11 mouse cellular contexts compared by ENCODE assay signal in genomic region chr6:10156097-10156496, GRCm38 (mm10).
DNase-seq lines count a peak whose midpoint lies in the region; ATAC-seq and TF ChIP-seq lines count a peak whose summit lies in the region.
"Had no signal": no experiment of that assay in that cellular context is flagged by ENCODE, and none has a peak within 500 bp of the region (broad histone marks: within the 10 kb centered on the region; RNA-seq: fewer than 3 reads in every experiment).

No protein-coding gene starts in this region.

- H3K27me3 ChIP-seq in hindbrain, embryonic 14.5 days (ENCODE audit: control insufficient read depth, insufficient read depth, low read length) = no peaks in the 10 kb centered on the region
- no peaks in the 10 kb centered on the region for H3K27me3 ChIP-seq in hindbrain, embryonic 12.5 days
- H3K27me3 ChIP-seq in lung, embryonic 14.5 days (ENCODE audit: insufficient read depth, low read length) = no peaks in the 10 kb centered on the region
- H3K27me3 ChIP-seq: kidney, embryonic 15.5 days; liver, embryonic 12.5 days had no signal

- H3K9ac ChIP-seq in hindbrain, embryonic 14.5 days = no peak overlapping the region
- no peak overlapping the region for H3K9ac ChIP-seq in hindbrain, embryonic 12.5 days
- no peak overlapping the region for H3K9ac ChIP-seq in lung, embryonic 14.5 days
- H3K9ac ChIP-seq: kidney, embryonic 15.5 days; liver, embryonic 12.5 days had no signal

- no peaks in the 10 kb centered on the region for H3K4me1 ChIP-seq in hindbrain, embryonic 14.5 days (replicated peaks; ENCODE audit: control insufficient read depth, insufficient read depth, low read length)
- no peaks in the 10 kb centered on the region for H3K4me1 ChIP-seq in hindbrain, embryonic 12.5 days
- H3K4me1 ChIP-seq in lung, embryonic 14.5 days (ENCODE audit: insufficient read depth) = no peaks in the 10 kb centered on the region
- H3K4me1 ChIP-seq: kidney, embryonic 15.5 days; liver, embryonic 12.5 days had no signal

- TF ChIP-seq CTCF in lung, embryonic 14.5 days (IDR thresholded peaks at IDR 0.05; ENCODE audit: low read depth) = peak; percentile 22; the same call in 1 of the 2 replicates

- H3K36me3 ChIP-seq in hindbrain, embryonic 14.5 days (replicated peaks; ENCODE audit: control insufficient read depth, insufficient read depth) = no peaks in the 10 kb centered on the region
- no peaks in the 10 kb centered on the region for H3K36me3 ChIP-seq in hindbrain, embryonic 12.5 days
- no peaks in the 10 kb centered on the region for H3K36me3 ChIP-seq in lung, embryonic 14.5 days (ENCODE audit: insufficient read depth)
- H3K36me3 ChIP-seq: kidney, embryonic 15.5 days; liver, embryonic 12.5 days had no signal

- no peak overlapping the region for H3K4me3 ChIP-seq in hindbrain, embryonic 14.5 days (replicated peaks; ENCODE audit: low read length)
- H3K4me3 ChIP-seq in hindbrain, embryonic 12.5 days = no peak overlapping the region
- no peak overlapping the region for H3K4me3 ChIP-seq in lung, embryonic 14.5 days (ENCODE audit: low read depth, low read length)
- H3K4me3 ChIP-seq: kidney, embryonic 15.5 days; liver, embryonic 12.5 days had no signal

- WGBS in hindbrain, embryonic 14.5 days = 60% methylated on average over 2 of the region's 2 CpGs
- 63% methylated on average over 2 of the region's 2 CpGs for WGBS in hindbrain, embryonic 12.5 days
- WGBS in lung, embryonic 14.5 days = 55% methylated on average over 2 of the region's 2 CpGs

- no peak for ATAC-seq in hindbrain, embryonic 14.5 days (ENCODE audit: low FRiP score)
- ATAC-seq in hindbrain, embryonic 12.5 days (ENCODE audit: low FRiP score) = no peak
- ATAC-seq in lung, embryonic 14.5 days (ENCODE audit: insufficient read depth) = no peak
- ATAC-seq: liver, embryonic 12.5 days had no signal

- no peaks in the 10 kb centered on the region for H3K9me3 ChIP-seq in hindbrain, embryonic 14.5 days (ENCODE audit: control insufficient read depth, low read length)
- no peaks in the 10 kb centered on the region for H3K9me3 ChIP-seq in hindbrain, embryonic 12.5 days (replicated peaks)
- H3K9me3 ChIP-seq in lung, embryonic 14.5 days (ENCODE audit: low read depth, low read length) = no peaks in the 10 kb centered on the region
- H3K9me3 ChIP-seq: kidney, embryonic 15.5 days; liver, embryonic 12.5 days had no signal

- DNase-seq in hindbrain, embryonic 14.5 days (ENCODE audit: low spot score) = peak; percentile 56
- peak; percentile 41 for DNase-seq in lung, embryonic 14.5 days
- no peak for DNase-seq in lung, postnatal 36 days
- DNase-seq in R1 (ENCODE audit: low read depth, low spot score) = peak; percentile 35
- peak; percentile 5 for DNase-seq in mesoderm, embryonic 11.5 days (ENCODE audit: low read depth, low spot score)
- no peak for DNase-seq in ovary, postnatal 10 days (ENCODE audit: low spot score)
- DNase-seq in kidney, adult 11 months = no peak
- DNase-seq: cerebellum, postnatal 36 days had no signal

- no peak overlapping the region for H3K27ac ChIP-seq in hindbrain, embryonic 14.5 days
- no peak overlapping the region for H3K27ac ChIP-seq in hindbrain, embryonic 12.5 days
- H3K27ac ChIP-seq in lung, embryonic 14.5 days (ENCODE audit: low read depth) = no peak overlapping the region
- H3K27ac ChIP-seq: kidney, embryonic 15.5 days; liver, embryonic 12.5 days had no signal

- no peak overlapping the region for H3K4me2 ChIP-seq in hindbrain, embryonic 14.5 days (replicated peaks)
- H3K4me2 ChIP-seq in hindbrain, embryonic 12.5 days (replicated peaks) = no peak overlapping the region
- H3K4me2 ChIP-seq in lung, embryonic 14.5 days = no peak overlapping the region
- H3K4me2 ChIP-seq: kidney, embryonic 15.5 days; liver, embryonic 12.5 days had no signal

Comparison
In these comparisons a context has a peak if more than half of its experiments do, and no peak if none do; other contexts are left out.
1. DNase-seq: peak in hindbrain, embryonic 14.5 days (single experiment), lung, embryonic 14.5 days (single experiment), R1 (single experiment) and mesoderm, embryonic 11.5 days (single experiment); none in lung, postnatal 36 days (single experiment), ovary, postnatal 10 days (single experiment) and kidney, adult 11 months (single experiment).